19 mouse cellular contexts compared by ENCODE assay signal in the genomic region with DNA sequence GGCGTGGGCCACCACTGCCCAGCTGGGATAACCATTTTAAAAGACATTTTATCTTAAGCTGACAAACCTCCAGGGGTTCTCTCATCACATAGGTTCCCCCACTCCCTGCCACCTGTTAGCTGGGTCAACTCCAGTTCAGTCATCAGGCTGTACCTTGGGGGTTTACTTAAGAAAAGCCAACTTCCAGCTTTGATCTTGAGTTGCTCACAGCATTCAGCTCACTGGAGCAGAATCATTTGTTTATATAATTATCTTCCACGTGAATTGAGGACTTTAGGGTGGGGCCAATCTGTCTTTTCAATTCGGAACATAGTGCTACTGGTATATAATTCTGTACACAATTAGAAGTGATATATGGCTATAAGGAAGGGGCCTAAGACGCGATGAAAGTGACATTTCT. TPM values are rescaled to one million over a fixed set of nuclear protein-coding genes. Genes with fewer than 3 reads are reported as not detected.
DNase-seq lines count a peak whose midpoint lies in the region; ATAC-seq and TF ChIP-seq lines count a peak whose summit lies in the region.
"Had no signal": no experiment of that assay in that cellular context is flagged by ENCODE, and none has a peak within 500 bp of the region (broad histone marks: within the 10 kb centered on the region; RNA-seq: fewer than 3 reads in every experiment).

No protein-coding gene starts in this region.

- H3K4me3 ChIP-seq in gastrocnemius, adult 2 months: peak overlapping the region; percentile 88; the same call in 1 of the 2 replicates
- H3K4me3 ChIP-seq in liver, embryonic 14.5 days (ENCODE audit: insufficient read depth in 1 of 2, low read depth in 2 of 2, low read length in 2 of 2): no peak overlapping the region
- no peak overlapping the region for H3K4me3 ChIP-seq in ES-E14 (ENCODE audit: insufficient read depth in 1 of 2, low read depth in 1 of 2, low read length in 2 of 2, poor library complexity in 1 of 2, severe bottlenecking in 1 of 2)

- H3K27me3 ChIP-seq in liver, embryonic 14.5 days (ENCODE audit: control insufficient read depth, insufficient read depth, low read length): no peaks in the 10 kb centered on the region
- H3K27me3 ChIP-seq: embryonic facial prominence, embryonic 15.5 days; neural tube, embryonic 12.5 days had no signal

- intact Hi-C loops in gastrocnemius, adult 2 months (cut with DNase I): no loop called here

- H3K9ac ChIP-seq in liver, embryonic 14.5 days (replicated peaks): no peak overlapping the region
- H3K9ac ChIP-seq in ES-E14 (ENCODE audit: insufficient read depth, low read depth, low read length, poor library complexity, severe bottlenecking): 0 out of 2 replicates have a peak overlapping the region, but pooled peaks have one; percentile 6
- H3K9ac ChIP-seq: embryonic facial prominence, embryonic 15.5 days had no signal

- no peak for ATAC-seq in liver, embryonic 14.5 days (ENCODE audit: insufficient read depth)
- ATAC-seq in megakaryocyte-erythroid progenitor cell, adult 5-6 weeks (replicated peaks; ENCODE audit: low FRiP score, low TSS enrichment, poor library complexity, severe bottlenecking): 0 out of 2 replicates have a peak, but pooled peaks have one; percentile 7
- no peak for ATAC-seq in activated CD4-positive, CD25-positive, alpha-beta regulatory T cell, adult 4 months
- ATAC-seq: forebrain, postnatal 0 days had no signal

- peaks cover 8 to 14% of the 10 kb centered on the region in 2 experiments; a peak in 3 of 4 replicates for H3K4me1 ChIP-seq in liver, embryonic 14.5 days (replicated peaks; ENCODE audit: control insufficient read depth in 2 of 2, insufficient read depth in 2 of 2, low read length in 1 of 2)
- peaks cover 0 to 8% of the 10 kb centered on the region in 2 experiments; a peak in 2 of 4 replicates for H3K4me1 ChIP-seq in ES-E14 (ENCODE audit: control insufficient read depth in 2 of 2, insufficient read depth in 2 of 2, low read length in 2 of 2, poor library complexity in 1 of 2)

- no peaks in the 10 kb centered on the region for H3K9me3 ChIP-seq in liver, embryonic 14.5 days (ENCODE audit: control insufficient read depth, low read length)
- H3K9me3 ChIP-seq in ES-E14 (ENCODE audit: control insufficient read depth, insufficient read depth, low read depth, low read length): no peaks in the 10 kb centered on the region
- H3K9me3 ChIP-seq: embryonic facial prominence, embryonic 15.5 days; midbrain, embryonic 10.5 days; neural tube, embryonic 12.5 days had no signal

- WGBS in liver, embryonic 14.5 days (ENCODE audit: insufficient replicate concordance): 56% methylated on average over 5 of the region's 5 CpGs

- TF ChIP-seq CTCF in gastrocnemius, adult 2 months (IDR thresholded peaks at IDR 0.05): no peak
- TF ChIP-seq CTCF in liver, embryonic 14.5 days (IDR thresholded peaks at IDR 0.05; ENCODE audit: low read depth): no peak

- no peak for TF ChIP-seq EP300 in liver, embryonic 14.5 days (IDR thresholded peaks at IDR 0.05; ENCODE audit: low read depth)

- in situ Hi-C loops in ES-E14 (cut with MboI; ENCODE audit: low sequenced_read_pairs in 2 of 2, unreplicated experiment in 2 of 2): no loop called here

- peak overlapping the region; percentile 96 for H3K27ac ChIP-seq in gastrocnemius, adult 2 months
- H3K27ac ChIP-seq in liver, embryonic 14.5 days: no peak overlapping the region
- no peak overlapping the region for H3K27ac ChIP-seq in ES-E14 (ENCODE audit: insufficient read depth, low read depth, low read length, poor library complexity, severe bottlenecking)

- peak overlapping the region; percentile 85 for H3K4me2 ChIP-seq in liver, embryonic 14.5 days (ENCODE audit: low read depth)

- no peaks in the 10 kb centered on the region for H3K36me3 ChIP-seq in liver, embryonic 14.5 days (replicated peaks; ENCODE audit: control insufficient read depth, insufficient read depth, low read depth)
- no peaks in the 10 kb centered on the region for H3K36me3 ChIP-seq in ES-E14 (ENCODE audit: control insufficient read depth, insufficient read depth, low read length, poor library complexity, severe bottlenecking)
- H3K36me3 ChIP-seq: embryonic facial prominence, embryonic 15.5 days; midbrain, embryonic 10.5 days; neural tube, embryonic 12.5 days had no signal

- no peak for DNase-seq in gastrocnemius, adult 2 months
- no peak for DNase-seq in gastrocnemius, adult 8-10 months (ENCODE audit: low spot score in 2 of 2)
- no peak for DNase-seq in liver, embryonic 14.5 days (ENCODE audit: low read depth in 3 of 3, low spot score in 3 of 3)
- DNase-seq in liver (no peak), ES-E14 (ENCODE audit: low read depth, low spot score) (no peak)
- DNase-seq in layer of hippocampus, postnatal 10 days (ENCODE audit: low spot score in 2 of 2): no peak
- DNase-seq: cerebellum, postnatal 36 days; gastrocnemius, postnatal 25 days; kidney, postnatal 25 days; thymus, postnatal 25 days had no signal

TF ChIP-seq in ES-E14, 5 proteins besides CTCF, POLR2A, EP300 and RAD21:
- TF ChIP-seq ZC3H11A (IDR thresholded peaks at IDR 0.05; ENCODE audit: borderline replicate concordance, low read depth, low read length): no peak
- no peak for TF ChIP-seq MAFK (IDR thresholded peaks at IDR 0.05; ENCODE audit: insufficient read depth, low read depth, low read length)
- TF ChIP-seq HCFC1 (IDR thresholded peaks at IDR 0.05; ENCODE audit: borderline replicate concordance, insufficient read depth, low read length): no peak
- TF ChIP-seq ZNF384 (IDR thresholded peaks at IDR 0.05; ENCODE audit: low read depth, low read length): no peak
- no peak for TF ChIP-seq CHD2 (IDR thresholded peaks at IDR 0.05; ENCODE audit: low read depth, low read length)
TF ChIP-seq in ES-E14: peak in this region for 0.

RNA-seq across cellular contexts. Expression of gene Aven, which starts 1.1 kb away (rescaled TPM):
- 10 to 100 TPM; 15.0 to 16.1 TPM for total RNA-seq in gastrocnemius, adult 2 months (2021)
- total RNA-seq in gastrocnemius, adult 8-10 months (2022): 10 to 100 TPM; 13.4 to 18.4 (median 15.0) TPM
- 5.2 and 8.6 TPM in 2 replicates for polyA plus RNA-seq in liver, embryonic 14.5 days (2012; rRNA removed)
- 5.4 and 5.9 TPM in 2 replicates for polyA plus RNA-seq in liver, embryonic 14.5 days (2014; fragmentation: Nextera tagmentation; extraction: Ambion mirVana)
- 14.6 and 22.3 TPM in 2 replicates for total RNA-seq in ES-E14 (2012; rRNA removed)
- total RNA-seq in megakaryocyte-erythroid progenitor cell, adult 5-6 weeks (2014; fragmentation: Nextera tagmentation): 11.9 and 27.4 TPM in 2 replicates
- total RNA-seq in megakaryocyte-erythroid progenitor cell, adult 5-6 weeks (2017): 48.4 and 50.6 TPM in 2 replicates
- total RNA-seq in layer of hippocampus, postnatal 10 days (2021): 10 to 100 TPM in 1 of 2 experiments, 1 to 10 TPM in 1; 8.9 to 10.1 TPM
- 10 to 100 TPM; 12.1 to 13.0 TPM for polyA plus RNA-seq in activated CD4-positive, CD25-positive, alpha-beta regulatory T cell, adult 4 months (2017; shearing (Covaris generic))

RNA-seq across cellular contexts. Expression of gene Chrm5, which starts 11.1 kb away (rescaled TPM):
- under 1 TPM in 1 of 2 experiments, not detected in 1; 0.20 TPM for total RNA-seq in gastrocnemius, adult 2 months (2021)
- total RNA-seq in gastrocnemius, adult 8-10 months (2022): not detected
- polyA plus RNA-seq in liver, embryonic 14.5 days (2012; rRNA removed): not detected in 2 replicates
- not detected in 2 replicates for polyA plus RNA-seq in liver, embryonic 14.5 days (2014; fragmentation: Nextera tagmentation; extraction: Ambion mirVana)
- total RNA-seq in ES-E14 (2012; rRNA removed): not detected in 2 replicates
- total RNA-seq in megakaryocyte-erythroid progenitor cell, adult 5-6 weeks (2014; fragmentation: Nextera tagmentation): not detected in 2 replicates
- not detected in 2 replicates for total RNA-seq in megakaryocyte-erythroid progenitor cell, adult 5-6 weeks (2017)
- 10 to 100 TPM; 15.3 to 15.8 TPM for total RNA-seq in layer of hippocampus, postnatal 10 days (2021)
- not detected for polyA plus RNA-seq in activated CD4-positive, CD25-positive, alpha-beta regulatory T cell, adult 4 months (2017; shearing (Covaris generic))
- total RNA-seq: gastrocnemius, postnatal 25 days; liver, adult 2 months had no signal
- polyA plus RNA-seq: C2C12; embryonic facial prominence, embryonic 15.5 days; heart, embryonic 16.5 days; liver, adult 2 months; midbrain, embryonic 10.5 days had no signal

RNA-seq across cellular contexts. Expression of gene Emc7, which starts 36.8 kb away (rescaled TPM):
- 10 to 100 TPM; 12.6 to 15.3 TPM for total RNA-seq in gastrocnemius, adult 2 months (2021)
- total RNA-seq in gastrocnemius, adult 8-10 months (2022): 10 to 100 TPM; 12.2 to 14.3 (median 13.5) TPM
- polyA plus RNA-seq in liver, embryonic 14.5 days (2012; rRNA removed): 4.3 and 5.8 TPM in 2 replicates
- polyA plus RNA-seq in liver, embryonic 14.5 days (2014; fragmentation: Nextera tagmentation; extraction: Ambion mirVana): 13.0 and 13.3 TPM in 2 replicates
- total RNA-seq in ES-E14 (2012; rRNA removed): 14.6 and 16.5 TPM in 2 replicates
- total RNA-seq in megakaryocyte-erythroid progenitor cell, adult 5-6 weeks (2014; fragmentation: Nextera tagmentation): 13.8 and 14.7 TPM in 2 replicates
- total RNA-seq in megakaryocyte-erythroid progenitor cell, adult 5-6 weeks (2017): 9.7 and 10.5 TPM in 2 replicates
- total RNA-seq in layer of hippocampus, postnatal 10 days (2021): 10 to 100 TPM; 32.8 to 33.3 TPM
- polyA plus RNA-seq in activated CD4-positive, CD25-positive, alpha-beta regulatory T cell, adult 4 months (2017; shearing (Covaris generic)): 10 to 100 TPM; 11.5 to 14.5 TPM

Comparison
In these comparisons a context has a peak if more than half of its experiments do, and no peak if none do; other contexts are left out.
1. RNA of gene Chrm5, which starts 11.1 kb away (total RNA-seq): 15.3 to 15.8 TPM in layer of hippocampus, postnatal 10 days; 0.20 TPM in gastrocnemius, adult 2 months, not detected in gastrocnemius, adult 8-10 months, not detected in ES-E14 and not detected in megakaryocyte-erythroid progenitor cell, adult 5-6 weeks; every median in the first group is over 10 times any median in the second.